Mouse (Mus musculus) 416B (cell line): Measurements from ENCODE around the gene Eif4a1.
"Not testable (repeated sequence)": the region's sequence is repeated elsewhere in the genome, so short reads cannot be mapped to it uniquely, and the experiment has no call there.

ENCODE experiments used
- DNase-seq: peaks from one replicate; pipeline ENCODE4 v3.0.0; 2011; ENCODE audit warnings: low read depth

Gene Eif4a1

DNA sequence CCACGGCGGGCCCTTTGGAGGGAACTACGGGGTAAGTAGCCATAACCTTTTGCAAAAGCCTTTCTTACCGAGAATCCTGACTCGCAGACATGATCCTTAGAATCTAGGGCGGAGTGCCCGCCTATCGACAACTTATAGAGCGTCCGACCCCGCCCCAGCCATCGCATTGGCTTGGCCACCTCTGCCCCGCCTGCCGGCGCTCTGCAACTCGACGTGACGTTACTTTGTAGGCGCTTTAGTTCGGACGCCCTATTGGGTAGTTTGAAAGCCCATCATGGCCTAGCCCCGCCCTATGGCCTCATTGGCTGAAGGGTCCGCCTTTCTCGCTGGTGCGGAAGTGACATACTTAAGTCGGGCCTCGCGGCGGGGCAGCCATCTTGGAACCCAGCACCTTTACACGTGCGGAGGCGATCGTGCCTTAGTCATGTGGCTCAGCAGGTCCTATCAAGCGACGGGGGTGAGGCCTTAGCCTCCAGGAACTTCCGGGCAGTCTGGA is at the start of gene Eif4a1:
Gene Eif4a1 (minus strand): TSS at position 213 of the 496 bp plus-strand sequence.
- DNase-seq: peak; percentile 100

- no peak for DNase-seq
Observed at GRCm38 (mm10) chr11:69720852-69721251, 48.6 kb upstream of the Eif4a1 start.

- DNase-seq: no peak
Observed at GRCm38 (mm10) chr11:69719423-69719822, 47.2 kb upstream of the Eif4a1 start.

DNA sequence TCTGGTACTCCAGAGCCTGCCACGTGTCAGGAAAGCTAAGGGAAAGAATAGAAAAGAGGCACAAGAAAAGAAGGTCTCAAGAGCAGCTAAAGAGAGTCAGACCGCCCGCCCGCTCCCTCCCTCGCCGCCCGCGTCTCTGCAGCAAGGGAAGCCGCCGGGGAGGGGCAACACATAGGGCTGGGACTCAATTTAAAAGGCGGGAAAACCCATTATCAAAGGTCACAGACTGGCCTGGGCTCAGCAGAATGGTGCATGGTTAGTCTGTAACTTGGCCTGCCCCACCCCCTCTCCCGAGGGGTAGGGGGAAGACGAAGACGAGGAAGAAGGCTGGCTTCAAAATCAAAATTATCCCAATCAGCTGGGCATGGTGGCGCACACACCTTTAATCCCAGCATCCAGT is 46.4 kb upstream of the Eif4a1 start:
- no peak for DNase-seq

DNA sequence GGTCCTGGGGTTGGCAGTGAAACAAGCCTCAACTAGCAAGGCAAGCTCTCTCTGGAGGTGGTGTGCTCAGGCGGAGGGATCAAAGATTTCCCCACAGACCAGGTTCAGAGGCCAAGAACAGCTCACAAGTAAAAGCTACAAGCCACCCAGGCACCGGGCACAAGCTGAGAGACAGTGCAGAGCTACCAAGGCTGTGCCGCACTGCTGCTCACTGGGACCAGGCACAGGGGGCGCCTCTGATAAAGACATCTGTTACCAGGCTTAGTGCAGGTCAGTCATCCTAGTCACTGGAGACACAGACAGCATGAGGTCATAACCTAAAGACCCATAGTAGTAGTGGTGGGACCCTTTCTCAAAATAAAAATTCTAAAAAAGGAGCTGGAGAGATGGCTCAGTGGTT is 44.7 kb upstream of the Eif4a1 start:
- no peak for DNase-seq

DNA sequence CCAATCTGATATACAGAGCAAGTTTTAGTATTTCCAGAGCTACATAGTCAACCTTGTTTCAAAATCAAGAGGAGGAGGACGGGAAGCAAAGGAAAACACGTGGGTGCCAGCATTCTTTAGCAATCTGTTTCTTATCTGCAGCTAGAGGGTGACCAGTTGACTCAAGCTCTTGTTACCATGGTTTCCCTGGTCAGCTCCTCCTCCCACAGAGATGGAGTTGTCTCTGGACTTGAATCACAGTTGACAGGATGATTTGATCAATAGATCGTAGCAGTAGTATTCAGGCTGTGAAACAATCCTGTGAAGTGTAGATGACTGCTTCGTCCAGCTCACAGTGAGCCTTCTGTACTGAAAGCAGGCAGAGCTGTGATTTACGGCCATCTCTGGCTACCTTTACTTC is 43.7 kb upstream of the Eif4a1 start:
- peak; percentile 88 for DNase-seq

GRCm38 (mm10) chr11:69715482-69715881 is 43.3 kb upstream of the Eif4a1 start:
- DNase-seq: no peak

DNA sequence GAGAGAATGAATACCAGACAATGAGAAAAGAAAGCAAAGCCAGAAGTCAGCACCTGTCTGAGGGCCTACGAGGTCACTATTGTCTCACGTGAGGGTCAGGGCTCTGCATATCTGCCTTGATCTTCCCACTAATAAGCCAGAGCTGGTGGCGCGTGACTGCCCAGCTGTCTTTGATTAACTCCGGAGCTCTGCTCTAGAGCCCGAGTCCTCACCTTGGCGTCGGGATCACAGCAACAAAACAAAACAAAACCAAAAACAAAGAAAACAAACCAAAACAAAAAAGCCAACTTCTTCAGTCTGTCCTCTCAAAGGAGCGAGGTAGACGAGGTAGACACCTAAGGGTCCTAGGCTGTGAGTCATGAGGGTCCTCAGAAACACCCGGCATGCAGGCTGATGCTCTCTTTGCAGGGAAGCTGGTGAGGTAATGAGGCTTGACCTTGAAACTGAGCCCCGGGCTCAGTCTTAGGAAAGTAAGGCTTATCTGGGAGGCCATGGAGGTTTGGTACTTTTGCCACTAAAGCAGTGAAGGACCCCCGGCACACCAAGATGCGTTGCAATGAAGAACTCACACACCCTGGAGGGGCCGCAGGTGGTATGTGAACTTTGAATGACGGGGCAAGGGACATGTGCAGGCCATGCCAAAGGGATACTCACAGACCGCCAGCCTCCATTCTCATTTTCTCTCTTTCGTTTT is 42.6 kb upstream of the Eif4a1 start:
- no peak for DNase-seq

- DNase-seq: no peak
Observed at GRCm38 (mm10) chr11:69712954-69713672, 40.9 kb upstream of the Eif4a1 start.

- no peak for DNase-seq
Observed at GRCm38 (mm10) chr11:69711082-69711481, 38.9 kb upstream of the Eif4a1 start.

GRCm38 (mm10) chr11:69710470-69710869 is 38.2 kb upstream of the Eif4a1 start:
- no peak for DNase-seq

DNA sequence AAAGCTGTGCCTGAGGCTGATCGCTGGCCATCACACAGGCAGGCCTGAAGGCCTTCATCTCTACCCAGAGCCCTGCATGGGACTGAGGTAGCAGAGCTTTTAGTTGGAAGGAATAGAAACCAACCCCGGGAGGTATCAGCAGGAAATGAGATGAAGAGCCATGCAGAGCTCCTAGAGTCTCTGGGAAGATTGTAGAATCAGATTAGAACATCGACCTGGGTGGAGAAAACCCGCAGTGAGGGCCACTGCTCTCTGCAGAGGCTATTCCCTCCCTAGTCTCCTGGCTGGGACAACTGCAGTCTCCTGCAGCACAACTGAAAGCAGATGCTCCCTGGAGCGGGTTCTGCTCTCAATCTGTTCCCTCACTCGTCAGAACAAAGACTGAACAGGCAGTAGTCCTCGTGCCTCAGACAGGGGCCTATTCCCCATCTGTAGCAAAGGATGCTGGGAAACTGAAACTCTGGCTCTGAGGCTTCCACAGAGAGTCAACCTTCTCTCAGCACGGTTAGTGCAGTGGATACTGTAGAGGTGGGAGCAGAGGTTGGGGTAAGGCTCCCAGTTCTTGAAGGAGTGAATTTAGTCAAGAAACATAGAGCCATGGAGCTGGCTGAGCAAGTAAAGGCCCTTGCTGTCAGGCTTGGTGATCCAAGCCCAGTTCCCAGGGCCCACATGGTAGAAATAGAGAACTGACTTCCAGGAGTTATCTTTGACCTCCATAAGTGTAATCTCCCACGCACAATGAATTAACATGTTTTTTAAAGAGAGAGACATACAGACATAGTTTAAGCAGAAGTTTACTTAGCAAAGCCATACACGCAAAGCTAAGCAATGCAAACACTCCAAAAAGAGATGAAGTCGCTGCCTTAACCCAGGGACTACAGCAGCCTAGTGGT is 37.6 kb upstream of the Eif4a1 start:
- DNase-seq: no peak

- no peak for DNase-seq
Observed at GRCm38 (mm10) chr11:69708614-69709265, 36.5 kb upstream of the Eif4a1 start.

GRCm38 (mm10) chr11:69707873-69708381 is 35.7 kb upstream of the Eif4a1 start:
- DNase-seq: no peak

GRCm38 (mm10) chr11:69707480-69707847 is 35.2 kb upstream of the Eif4a1 start:
- DNase-seq: no peak

DNA sequence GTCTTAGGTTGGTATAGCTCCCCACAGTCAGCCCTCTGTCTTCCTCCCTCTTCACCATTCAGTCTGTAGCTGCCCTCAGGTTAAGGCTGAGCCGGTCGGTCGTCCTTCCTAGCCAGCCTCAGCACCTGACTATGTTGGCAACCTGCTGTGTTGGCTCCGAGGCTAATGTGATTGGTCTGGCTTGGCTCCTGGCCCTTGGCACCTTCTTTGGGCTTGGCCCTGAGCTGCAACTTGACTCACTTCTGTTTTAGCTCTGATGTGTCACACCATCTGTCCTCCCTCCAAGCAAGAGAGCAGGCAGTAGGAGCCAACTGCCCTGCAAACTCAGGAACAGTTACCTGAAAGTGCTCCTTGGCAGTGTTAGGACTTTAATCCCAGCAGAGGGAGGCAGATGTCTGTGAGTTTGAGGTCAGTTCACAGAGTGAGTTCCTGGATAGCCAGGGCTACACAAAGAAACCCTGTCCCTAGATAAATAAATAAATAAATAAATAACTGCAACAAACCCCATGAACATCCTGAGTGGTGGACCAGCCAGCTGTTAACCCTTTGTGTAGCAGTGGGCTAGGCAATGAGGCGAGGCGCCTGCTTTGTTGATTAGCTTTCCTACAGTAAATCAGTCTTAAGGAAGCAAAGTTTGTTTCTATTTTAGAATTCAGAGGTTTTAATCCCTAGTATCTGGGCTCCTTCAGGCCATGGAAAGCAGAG is 34.7 kb upstream of the Eif4a1 start:
- no peak for DNase-seq

- no peak for DNase-seq
Observed at GRCm38 (mm10) chr11:69704613-69705010, 32.4 kb upstream of the Eif4a1 start.

GRCm38 (mm10) chr11:69703814-69704612 is 31.8 kb upstream of the Eif4a1 start:
- no peak for DNase-seq

- DNase-seq: not testable (repeated sequence)
Observed at GRCm38 (mm10) chr11:69703381-69703780, 31.2 kb upstream of the Eif4a1 start.

DNA sequence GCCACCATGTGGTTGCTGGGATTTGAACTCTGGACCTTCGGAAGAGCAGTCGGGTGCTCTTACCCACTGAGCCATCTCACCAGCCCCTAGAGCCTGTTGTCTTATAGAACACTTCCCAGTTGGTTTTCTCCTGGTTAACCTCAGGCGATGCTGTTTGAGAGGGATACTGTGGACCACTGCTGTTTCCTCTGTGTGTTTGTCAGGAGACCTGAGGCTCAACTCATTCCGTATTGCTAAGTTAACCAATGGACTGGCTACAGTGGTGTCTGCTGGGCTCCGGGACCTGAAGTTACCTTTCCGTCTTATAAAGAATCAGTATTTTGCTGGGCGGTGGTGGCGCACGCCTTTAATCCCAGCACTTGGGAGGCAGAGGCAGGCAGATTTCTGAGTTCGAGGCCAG is 30.7 kb upstream of the Eif4a1 start:
- DNase-seq: not testable (repeated sequence)
